Mouse (Mus musculus) 3T3-L1 (cell line): ENCODE measurements around the gene Itsn1.

Experiments used
- DNase-seq: peaks from one replicate; pipeline ENCODE4 v3.0.0-alpha.2; 2015; ENCODE audit warnings: low read depth, low spot score

Itsn1 gene

GRCm38 (mm10) chr16:91942201-91942600 lies 213.1 kb downstream of the Itsn1 start:
- DNase-seq: no peak

- DNase-seq: no peak
These were observed 217.2 kb downstream of the Itsn1 start for GRCm38 (mm10) chr16:91946261-91946660.

GRCm38 (mm10) chr16:91947093-91947492 lies 218.0 kb downstream of the Itsn1 start:
- DNase-seq: no peak

- DNase-seq: no peak
These were observed 224.9 kb downstream of the Itsn1 start for GRCm38 (mm10) chr16:91953967-91954366.

DNA sequence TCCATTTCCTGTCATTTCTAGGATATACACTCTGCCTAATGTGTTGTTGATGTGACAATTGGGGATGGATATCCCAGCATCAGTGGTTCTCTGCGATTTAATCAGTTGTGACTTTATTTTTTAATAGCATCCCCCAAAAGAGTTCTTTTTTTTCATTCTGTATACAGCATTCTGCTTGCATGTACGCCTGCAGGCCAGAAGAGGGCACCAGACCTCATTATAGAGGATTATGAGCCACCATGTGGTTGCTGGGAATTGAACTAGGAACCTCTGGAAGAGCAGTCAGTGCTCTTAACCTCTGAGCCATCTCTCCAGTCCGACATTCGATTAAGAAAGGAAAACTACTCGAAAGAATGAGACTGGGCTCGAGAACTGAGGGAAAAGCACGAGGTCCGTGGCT lies 225.7 kb downstream of the Itsn1 start:
- no peak for DNase-seq

GRCm38 (mm10) chr16:91962204-91962893 lies 233.3 kb downstream of the Itsn1 start:
- DNase-seq: peak; percentile 99

GRCm38 (mm10) chr16:91962894-91963555 lies 233.9 kb downstream of the Itsn1 start:
- DNase-seq: peak; percentile 43

- no peak for DNase-seq
These were observed 234.4 kb downstream of the Itsn1 start for GRCm38 (mm10) chr16:91963556-91963900.

GRCm38 (mm10) chr16:91964308-91965178 lies 235.5 kb downstream of the Itsn1 start:
- peak; percentile 51 for DNase-seq

DNA sequence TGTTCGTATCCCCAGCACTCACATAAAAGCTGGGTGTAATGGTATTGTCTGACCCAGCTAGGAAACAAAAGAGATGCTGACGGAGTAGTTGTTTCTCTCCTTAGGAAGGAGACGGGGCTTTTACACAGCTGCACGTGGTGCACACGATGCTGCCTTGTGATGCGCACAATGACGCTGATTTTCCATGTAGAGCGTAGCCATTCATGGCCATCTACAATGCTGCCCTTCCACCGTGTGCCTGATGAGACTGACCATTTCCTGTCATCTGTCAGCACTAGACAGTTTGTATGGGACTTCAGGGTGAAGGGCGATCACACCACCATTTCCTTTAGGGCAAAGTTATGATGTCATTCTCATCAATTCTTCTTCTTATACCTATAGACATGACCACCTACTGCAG lies 239.6 kb downstream of the Itsn1 start:
- peak; percentile 30 for DNase-seq

DNA sequence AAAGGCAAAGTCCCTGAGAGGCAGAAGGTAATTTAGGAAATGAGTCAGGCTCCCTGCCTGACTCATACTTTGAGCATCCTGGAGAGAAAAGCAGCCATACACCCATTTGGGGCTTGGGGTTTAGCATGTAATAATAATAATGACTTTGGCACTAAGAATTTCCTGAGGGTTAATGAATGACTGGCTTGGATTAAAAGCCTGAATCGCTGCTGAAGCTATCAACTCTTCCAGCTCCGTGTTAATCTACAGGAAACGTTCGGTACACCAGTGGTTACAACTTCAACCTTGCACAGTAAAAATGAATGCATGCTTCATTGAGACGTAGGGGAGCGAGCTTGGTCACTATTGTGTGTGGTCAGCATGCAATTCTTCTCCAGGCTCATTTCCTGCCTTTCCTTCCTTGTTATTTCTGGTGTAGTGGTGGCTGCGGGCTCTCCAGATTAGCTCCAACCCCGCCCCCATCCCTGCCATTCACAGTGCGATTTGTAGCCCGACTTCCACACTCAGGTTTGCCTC lies 240.5 kb downstream of the Itsn1 start:
- DNase-seq: peak; percentile 84
